Mouse (Mus musculus) hindbrain, embryonic 13.5 days (tissue): ENCODE measurements around the gene Dync1li1. TPM values are rescaled to one million over a fixed set of nuclear protein-coding genes. Genes with fewer than 3 reads are reported as not detected.
"Not testable (repeated sequence)": the region's sequence is repeated elsewhere in the genome, so short reads cannot be mapped to it uniquely, and the experiment has no call there.

Experiments used
- ATAC-seq: fragments of 200-750 bp; cut with Nextera tagmentation; 2 replicates; pipeline ENCODE4 v1.8.0; 2017; ENCODE audit warnings: moderate TSS enrichment; ENCODE audit not compliant: low FRiP score
- H3K27ac ChIP-seq: fragments of 300-500 bp; sonication (generic); 2 replicates; pipeline ENCODE4 v1.5.1; 2015; ENCODE audit warnings: inconsistent platforms, mild to moderate bottlenecking, moderate library complexity
- H3K27me3 ChIP-seq: fragments of 300-500 bp; sonication (generic); 2 replicates; pipeline ENCODE4 v1.6.1; 2015; ENCODE audit warnings: mild to moderate bottlenecking, inconsistent platforms
- H3K36me3 ChIP-seq: fragments of 300-500 bp; sonication (generic); 2 replicates; pipeline ENCODE4 v1.6.1; 2015; ENCODE audit warnings: mild to moderate bottlenecking, inconsistent platforms
- H3K4me1 ChIP-seq: fragments of 300-500 bp; sonication (generic); replicated peaks from 2 replicates; pipeline ENCODE4 v1.6.1; 2015; ENCODE audit warnings: inconsistent platforms
- H3K4me2 ChIP-seq: fragments of 300-500 bp; sonication (generic); 2 replicates; pipeline ENCODE4 v1.6.1; 2015; ENCODE audit warnings: inconsistent platforms, mild to moderate bottlenecking, moderate library complexity
- H3K4me3 ChIP-seq: fragments of 300-500 bp; sonication (generic); 2 replicates; pipeline ENCODE4 v1.5.1; 2015; ENCODE audit warnings: mild to moderate bottlenecking, inconsistent platforms
- H3K9ac ChIP-seq: fragments of 300-500 bp; sonication (generic); 2 replicates; pipeline ENCODE4 v1.6.1; 2015; ENCODE audit warnings: mild to moderate bottlenecking, inconsistent platforms
- H3K9me3 ChIP-seq: fragments of 300-500 bp; sonication (generic); 2 replicates; pipeline ENCODE4 v1.6.1; 2016; ENCODE audit warnings: inconsistent platforms
- WGBS: fragments of 180-500 bp; shearing (Covaris S2); methylation state at CpG from one replicate; pipeline ENCODE4 v1.1.7; 2015; 5-methylcytosine and 5-hydroxymethylcytosine counted together
- polyA plus RNA-seq: library from polyadenylated mRNA; unstranded; fragments of >200 nt; fragmentation: Nextera tagmentation; extraction: Ambion mirVana; gene quantifications from 2 replicates; pipeline ENCODE4 v1.2.1, GENCODE M21; 2015

Dync1li1 gene
- polyA plus RNA-seq, 1 experiment from 2014 or later, result 124 TPM

GRCm38 (mm10) chr9:114707805-114708204 lies 19.2 kb downstream of the Dync1li1 start:
- peaks cover 75% of the 10 kb centered on the region for H3K36me3 ChIP-seq
- no peaks in the 10 kb centered on the region for H3K4me1 ChIP-seq
- no peak overlapping the region for H3K27ac ChIP-seq
- no peaks in the 10 kb centered on the region for H3K27me3 ChIP-seq
- WGBS, result 97% methylated on average over 4 of the region's 4 CpGs
- no peak overlapping the region for H3K4me2 ChIP-seq
- no peaks in the 10 kb centered on the region for H3K9me3 ChIP-seq
- H3K9ac ChIP-seq, result no peak overlapping the region
- no peak for ATAC-seq
- no peak overlapping the region for H3K4me3 ChIP-seq

- Histone ChIP-seq H3K9ac (no peak overlapping the region), H3K4me2 (no peak overlapping the region), H3K4me3 (no peak overlapping the region), H3K27me3 (no peaks in the 10 kb centered on the region), H3K4me1 (no peaks in the 10 kb centered on the region), H3K36me3 (peaks cover 88% of the 10 kb centered on the region), H3K9me3 (no peaks in the 10 kb centered on the region), H3K27ac (no peak overlapping the region)
- WGBS, result 82% methylated on average over 7 of the region's 7 CpGs
- no peak for ATAC-seq
Observed at GRCm38 (mm10) chr9:114710345-114710744, 21.8 kb downstream of the Dync1li1 start.

- Histone ChIP-seq H3K9me3 (no peaks in the 10 kb centered on the region), H3K9ac (no peak overlapping the region), H3K36me3 (peaks cover 90% of the 10 kb centered on the region), H3K4me1 (no peaks in the 10 kb centered on the region), H3K27me3 (no peaks in the 10 kb centered on the region), H3K27ac (no peak overlapping the region), H3K4me2 (no peak overlapping the region), H3K4me3 (no peak overlapping the region)
- no peak for ATAC-seq
- 96% methylated on average over 7 of the region's 7 CpGs for WGBS
Observed at GRCm38 (mm10) chr9:114713481-114713880, 24.9 kb downstream of the Dync1li1 start.

- Histone ChIP-seq H3K9ac (no peak overlapping the region), H3K9me3 (no peaks in the 10 kb centered on the region), H3K4me1 (no peaks in the 10 kb centered on the region), H3K27ac (no peak overlapping the region), H3K27me3 (no peaks in the 10 kb centered on the region), H3K36me3 (peaks cover 97% of the 10 kb centered on the region), H3K4me2 (no peak overlapping the region), H3K4me3 (no peak overlapping the region)
- 80% methylated on average over 18 of the region's 18 CpGs for WGBS
- no peak for ATAC-seq
Observed at GRCm38 (mm10) chr9:114716677-114717331, 28.2 kb downstream of the Dync1li1 start.

- Histone ChIP-seq H3K36me3 (peaks cover 33% of the 10 kb centered on the region), H3K4me3 (no peak overlapping the region), H3K9ac (no peak overlapping the region), H3K4me1 (peaks cover 7% of the 10 kb centered on the region), H3K27ac (no peak overlapping the region), H3K4me2 (no peak overlapping the region), H3K9me3 (no peaks in the 10 kb centered on the region), H3K27me3 (no peaks in the 10 kb centered on the region)
- 7% methylated on average over 3 of the region's 3 CpGs for WGBS
- ATAC-seq, result no peak
Observed at GRCm38 (mm10) chr9:114727315-114727714, 38.7 kb downstream of the Dync1li1 start.

- not testable (repeated sequence) for H3K9ac ChIP-seq, H3K27me3 ChIP-seq, H3K4me2 ChIP-seq, H3K4me3 ChIP-seq, H3K27ac ChIP-seq, ATAC-seq, H3K9me3 ChIP-seq
- Histone ChIP-seq H3K4me1 (peaks cover 18% of the 10 kb centered on the region), H3K36me3 (peaks cover 22% of the 10 kb centered on the region)
- WGBS, result 71% methylated on average over 2 of the region's 2 CpGs
Observed at GRCm38 (mm10) chr9:114728432-114728831, 39.8 kb downstream of the Dync1li1 start.

GRCm38 (mm10) chr9:114729911-114730805 lies 41.6 kb downstream of the Dync1li1 start:
- Histone ChIP-seq H3K27ac (no peak overlapping the region), H3K9me3 (no peaks in the 10 kb centered on the region), H3K9ac (no peak overlapping the region), H3K4me3 (peak overlapping the region; percentile 82), H3K4me2 (peak overlapping the region; percentile 76), H3K4me1 (peaks cover 28% of the 10 kb centered on the region), H3K36me3 (peaks cover 5% of the 10 kb centered on the region), H3K27me3 (no peaks in the 10 kb centered on the region)
- no peak for ATAC-seq
- WGBS, result 39% methylated on average over 25 of the region's 30 CpGs

GRCm38 (mm10) chr9:114731011-114731755 lies 42.6 kb downstream of the Dync1li1 start, which contains the start of gene Cmtm6:
Gene Cmtm6, plus strand, starts transcription at chr9:114731116.
- peak within 1 kb of the TSS; percentile 76 for H3K4me2 ChIP-seq
- WGBS, result under 1% methylated on average over 53 of the region's 53 CpGs

GRCm38 (mm10) chr9:114731871-114732682 lies 43.5 kb downstream of the Dync1li1 start:
- no peaks in the 10 kb centered on the region for H3K36me3 ChIP-seq
- H3K4me1 ChIP-seq, result peaks cover 31% of the 10 kb centered on the region
- H3K4me2 ChIP-seq, result peak overlapping the region; percentile 76
- peak overlapping the region; percentile 88 for H3K9ac ChIP-seq
- H3K27me3 ChIP-seq, result no peaks in the 10 kb centered on the region
- H3K27ac ChIP-seq, result peak overlapping the region; percentile 88; the same call in 1 of the 2 replicates
- WGBS, result 72% methylated on average over 12 of the region's 12 CpGs
- H3K4me3 ChIP-seq, result peak overlapping the region; percentile 82
- H3K9me3 ChIP-seq, result no peaks in the 10 kb centered on the region
- no peak for ATAC-seq

More at GRCm38 (mm10) chr9:114731011-114731755, 42.6 kb downstream of the Dync1li1 start, which contains the start of gene Cmtm6:
- ATAC-seq, result peak; percentile 91
- peak within 1 kb of the TSS; percentile 88 for H3K27ac ChIP-seq
- H3K4me3 ChIP-seq, result peak within 1 kb of the TSS; percentile 82
- no peaks in the 10 kb centered on the region for H3K27me3 ChIP-seq
- peak within 1 kb of the TSS; percentile 88 for H3K9ac ChIP-seq
- no peaks in the 10 kb centered on the region for H3K9me3 ChIP-seq
- peaks cover 28% of the 10 kb centered on the region for H3K4me1 ChIP-seq
- H3K36me3 ChIP-seq, result no peaks in the 10 kb centered on the region

- Histone ChIP-seq H3K9me3 (no peaks in the 10 kb centered on the region), H3K4me1 (peaks cover 31% of the 10 kb centered on the region), H3K4me3 (no peak overlapping the region), H3K4me2 (no peak overlapping the region), H3K36me3 (no peaks in the 10 kb centered on the region), H3K27ac (no peak overlapping the region), H3K27me3 (no peaks in the 10 kb centered on the region), H3K9ac (no peak overlapping the region)
- 82% methylated on average over 2 of the region's 2 CpGs for WGBS
- no peak for ATAC-seq
Observed at GRCm38 (mm10) chr9:114733238-114733637, 44.6 kb downstream of the Dync1li1 start.

- H3K9me3 ChIP-seq, result no peaks in the 10 kb centered on the region
- H3K27me3 ChIP-seq, result no peaks in the 10 kb centered on the region
- no peak overlapping the region for H3K9ac ChIP-seq
- WGBS, result 84% methylated on average over 11 of the region's 11 CpGs
- H3K4me3 ChIP-seq, result no peak overlapping the region
- no peak overlapping the region for H3K4me2 ChIP-seq
- peaks cover 31% of the 10 kb centered on the region for H3K4me1 ChIP-seq
- peaks cover 6% of the 10 kb centered on the region for H3K36me3 ChIP-seq
- no peak for ATAC-seq
- no peak overlapping the region; the same call in 1 of the 2 replicates for H3K27ac ChIP-seq
Observed at GRCm38 (mm10) chr9:114736442-114736841, 47.9 kb downstream of the Dync1li1 start.
